Mouse (Mus musculus): ENCODE measurements at regions not wholly inside any gene's neighbourhood (a gene's known extent, or its start where the extent isn't known, plus 50 kb on each side); places are given as distances from the start of the nearest gene placed in this dataset.

DNA sequence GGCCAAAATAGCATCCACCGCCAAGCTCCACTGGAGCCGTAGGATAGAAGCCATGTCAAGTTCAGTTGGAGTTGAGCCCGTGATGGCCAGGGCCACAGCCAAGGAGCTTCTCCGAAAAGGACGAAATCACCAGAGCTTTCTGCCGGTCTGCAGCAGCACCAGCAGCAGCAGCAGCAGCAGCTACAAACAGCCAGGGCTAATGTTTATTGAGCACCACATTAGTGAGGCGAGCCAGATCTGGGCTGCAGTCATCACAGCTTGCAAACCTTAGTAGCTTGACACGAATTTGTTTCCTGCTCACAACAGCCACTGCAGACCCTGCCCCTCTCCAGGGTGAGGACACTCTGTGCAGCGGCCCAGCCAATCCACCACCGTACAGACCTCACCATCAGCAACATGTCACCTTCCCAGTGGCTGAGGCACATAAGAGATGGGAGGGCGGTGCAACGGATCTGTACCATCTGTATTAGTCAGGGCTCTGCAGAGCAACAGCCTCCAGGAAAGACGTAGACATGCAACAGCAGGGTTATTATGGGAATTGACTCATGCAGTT lies 222.5 kb upstream of the Zmiz1 start:
- Histone ChIP-seq H3K27me3 (ENCODE audit: control insufficient read depth in 1 of 2, insufficient read depth in 2 of 2, low read length in 2 of 2) (no peaks in the 10 kb centered on the region), H3K4me3 (ENCODE audit: control insufficient read depth in 1 of 2, insufficient read depth in 1 of 2, low read depth in 2 of 2, low read length in 2 of 2) (no peak overlapping the region), H3K36me3 (ENCODE audit: control insufficient read depth in 1 of 2, insufficient read depth in 2 of 2, low read length in 2 of 2) (no peaks in the 10 kb centered on the region), H3K4me1 (ENCODE audit: control insufficient read depth in 1 of 2, insufficient read depth in 2 of 2, low read length in 2 of 2) (no peaks in the 10 kb centered on the region), H3K9me3 (replicated peaks; ENCODE audit: insufficient read depth, low read length) (no peaks in the 10 kb centered on the region), H3K27ac (ENCODE audit: control insufficient read depth, low read depth, low read length) (no peak overlapping the region), H3K9ac (ENCODE audit: control insufficient read depth, low read depth, low read length, poor library complexity, severe bottlenecking) (no peak overlapping the region), H3K79me2 (ENCODE audit: control insufficient read depth, insufficient read depth, low read length, poor library complexity) (no peaks in the 10 kb centered on the region)
- TF ChIP-seq POLR2A (IDR thresholded peaks at IDR 0.05; ENCODE audit: control insufficient read depth in 1 of 2, insufficient read depth in 1 of 2, low read depth in 1 of 2, low read length in 2 of 2, poor library complexity in 1 of 2) (no peak), MEF2A (IDR thresholded peaks at IDR 0.05; ENCODE audit: extremely low read depth, insufficient replicate concordance, low read depth, low read length, poor library complexity, severe bottlenecking) (no peak), EP300 (IDR thresholded peaks at IDR 0.05; ENCODE audit: low read depth in 1 of 2, low read length in 2 of 2) (no peak), NELFE (IDR thresholded peaks at IDR 0.05; ENCODE audit: low read depth, low read length) (no peak), MAFK (IDR thresholded peaks at IDR 0.05; ENCODE audit: borderline replicate concordance, low read depth, low read length) (no peak), ZNF384 (IDR thresholded peaks at IDR 0.05; ENCODE audit: low read depth, low read length) (no peak), RAD21 (IDR thresholded peaks at IDR 0.05; ENCODE audit: low read depth, low read length) (no peak)
- no peak for DNase-seq (ENCODE audit: low read depth, low spot score)

GRCm38 (mm10) chr14:25239335-25239960 lies 219.5 kb upstream of the Zmiz1 start:
- Histone ChIP-seq H3K27ac (ENCODE audit: control insufficient read depth, low read depth, low read length) (no peak overlapping the region), H3K27me3 (ENCODE audit: control insufficient read depth in 1 of 2, insufficient read depth in 2 of 2, low read length in 2 of 2) (no peaks in the 10 kb centered on the region), H3K79me2 (ENCODE audit: control insufficient read depth, insufficient read depth, low read length, poor library complexity) (no peaks in the 10 kb centered on the region), H3K36me3 (ENCODE audit: control insufficient read depth in 1 of 2, insufficient read depth in 2 of 2, low read length in 2 of 2) (no peaks in the 10 kb centered on the region), H3K9ac (ENCODE audit: control insufficient read depth, low read depth, low read length, poor library complexity, severe bottlenecking) (no peak overlapping the region), H3K9me3 (replicated peaks; ENCODE audit: insufficient read depth, low read length) (no peaks in the 10 kb centered on the region), H3K4me1 (ENCODE audit: control insufficient read depth in 1 of 2, insufficient read depth in 2 of 2, low read length in 2 of 2) (no peaks in the 10 kb centered on the region), H3K4me3 (ENCODE audit: control insufficient read depth in 1 of 2, insufficient read depth in 1 of 2, low read depth in 2 of 2, low read length in 2 of 2) (no peak overlapping the region)
- TF ChIP-seq CTCF (IDR thresholded peaks at IDR 0.05 in 2 of 3, conservative IDR thresholded peaks at IDR 0.05 in 1 of 3; ENCODE audit: control insufficient read depth in 1 of 3, insufficient read depth in 1 of 3, low read depth in 2 of 3, low read length in 3 of 3, poor library complexity in 1 of 3, severe bottlenecking in 1 of 3) (no peak), JUND (IDR thresholded peaks at IDR 0.05; ENCODE audit: low read depth, low read length) (no peak), POLR2AphosphoS2 (IDR thresholded peaks at IDR 0.05; ENCODE audit: low read length) (no peak), MXI1 (IDR thresholded peaks at IDR 0.05; ENCODE audit: low read depth, low read length) (no peak), MEF2A (IDR thresholded peaks at IDR 0.05; ENCODE audit: extremely low read depth, insufficient replicate concordance, low read depth, low read length, poor library complexity, severe bottlenecking) (no peak), ETS1 (IDR thresholded peaks at IDR 0.05; ENCODE audit: low read depth, low read length) (no peak), CHD1 (IDR thresholded peaks at IDR 0.05; ENCODE audit: low read depth, low read length) (no peak), MYC (IDR thresholded peaks at IDR 0.05; ENCODE audit: low read depth, low read length) (no peak), USF2 (IDR thresholded peaks at IDR 0.05; ENCODE audit: borderline replicate concordance in 1 of 2, insufficient read depth in 1 of 2, low read depth in 1 of 2, low read length in 2 of 2) (no peak), SMC3 (IDR thresholded peaks at IDR 0.05; ENCODE audit: low read depth, low read length) (no peak), ELF1 (IDR thresholded peaks at IDR 0.05; ENCODE audit: low read depth, low read length) (no peak), MYB (IDR thresholded peaks at IDR 0.05; ENCODE audit: low read depth, low read length) (no peak), POLR2AphosphoS5 (IDR thresholded peaks at IDR 0.05; ENCODE audit: borderline replicate concordance, low read depth, low read length) (no peak), KAT2A (conservative IDR thresholded peaks at IDR 0.05; ENCODE audit: low read depth, low read length) (no peak), EP300 (IDR thresholded peaks at IDR 0.05; ENCODE audit: low read depth in 1 of 2, low read length in 2 of 2) (no peak), NELFE (IDR thresholded peaks at IDR 0.05; ENCODE audit: low read depth, low read length) (no peak)
- no peak for DNase-seq (ENCODE audit: low read depth, low spot score)
